Mouse (Mus musculus) lung, postnatal 0 days (tissue): ENCODE data around the gene Dnajc27. TPM values are rescaled to one million over a fixed set of nuclear protein-coding genes. Genes with fewer than 3 reads are reported as not detected.

Source experiments
- ATAC-seq: fragments of 200-750 bp; cut with Nextera tagmentation; 2 replicates; pipeline ENCODE4 v1.8.0; 2017; ENCODE audit warnings: moderate library complexity
- DNase-seq: peaks from one replicate; pipeline ENCODE4 v3.0.0-alpha.2; 2016; ENCODE audit warnings: low spot score
- H3K27ac ChIP-seq: fragments of 300-500 bp; sonication (generic); 2 replicates; pipeline ENCODE4 v1.5.1; 2014; ENCODE audit warnings: antibody characterized with exemption, mild to moderate bottlenecking, low read length, mixed read lengths
- H3K27me3 ChIP-seq: fragments of 300-500 bp; sonication (generic); replicated peaks from 2 replicates; pipeline ENCODE4 v1.6.1; 2014; ENCODE audit warnings: low read length, mixed read lengths; ENCODE audit not compliant: insufficient read depth
- H3K36me3 ChIP-seq: fragments of 300-500 bp; sonication (generic); 2 replicates; pipeline ENCODE4 v1.6.1; 2014; ENCODE audit warnings: low read length, mixed read lengths; ENCODE audit not compliant: insufficient read depth
- H3K4me1 ChIP-seq: fragments of 300-500 bp; sonication (generic); 2 replicates; pipeline ENCODE4 v1.6.1; 2014; ENCODE audit warnings: antibody characterized with exemption, low read depth, low read length, mixed read lengths; ENCODE audit not compliant: insufficient read depth
- H3K4me2 ChIP-seq: fragments of 300-500 bp; sonication (generic); replicated peaks from 2 replicates; pipeline ENCODE4 v1.6.1; 2014; ENCODE audit warnings: low read depth, mild to moderate bottlenecking, low read length, moderate library complexity, mixed read lengths
- H3K4me3 ChIP-seq: fragments of 300-500 bp; sonication (generic); 2 replicates; pipeline ENCODE4 v1.5.1; 2014; ENCODE audit warnings: low read depth, low read length
- H3K9ac ChIP-seq: fragments of 300-500 bp; sonication (generic); replicated peaks from 2 replicates; pipeline ENCODE4 v1.6.1; 2014; ENCODE audit warnings: low read depth, mild to moderate bottlenecking
- H3K9me3 ChIP-seq: fragments of 300-500 bp; sonication (generic); 2 replicates; pipeline ENCODE4 v1.6.1; 2016; ENCODE audit warnings: low read length, mixed read lengths
- CTCF ChIP-seq: IDR thresholded peaks from 2 replicates; pipeline ENCODE4 v1.5.1; 2016; ENCODE audit warnings: antibody characterized with exemption, mild to moderate bottlenecking
- EP300 ChIP-seq: IDR thresholded peaks from 2 replicates; pipeline ENCODE4 v1.6.1; 2016; ENCODE audit warnings: antibody characterized with exemption, mild to moderate bottlenecking, control low read depth
- WGBS: fragments of 180-500 bp; shearing (Covaris S2); extraction: QIAGEN DNeasy Blood & Tissue Kit; methylation state at CpG from one replicate; pipeline ENCODE4 v1.1.7; 2014; 5-methylcytosine and 5-hydroxymethylcytosine counted together
- polyA plus RNA-seq: library from polyadenylated mRNA; unstranded; fragments of >200 nt; fragmentation: Nextera tagmentation; extraction: Ambion mirVana; gene quantifications from 2 replicates; pipeline ENCODE4 v1.2.1, GENCODE M21; 2015

Gene Dnajc27
- polyA plus RNA-seq: 2.2 TPM in 2 replicates

DNA sequence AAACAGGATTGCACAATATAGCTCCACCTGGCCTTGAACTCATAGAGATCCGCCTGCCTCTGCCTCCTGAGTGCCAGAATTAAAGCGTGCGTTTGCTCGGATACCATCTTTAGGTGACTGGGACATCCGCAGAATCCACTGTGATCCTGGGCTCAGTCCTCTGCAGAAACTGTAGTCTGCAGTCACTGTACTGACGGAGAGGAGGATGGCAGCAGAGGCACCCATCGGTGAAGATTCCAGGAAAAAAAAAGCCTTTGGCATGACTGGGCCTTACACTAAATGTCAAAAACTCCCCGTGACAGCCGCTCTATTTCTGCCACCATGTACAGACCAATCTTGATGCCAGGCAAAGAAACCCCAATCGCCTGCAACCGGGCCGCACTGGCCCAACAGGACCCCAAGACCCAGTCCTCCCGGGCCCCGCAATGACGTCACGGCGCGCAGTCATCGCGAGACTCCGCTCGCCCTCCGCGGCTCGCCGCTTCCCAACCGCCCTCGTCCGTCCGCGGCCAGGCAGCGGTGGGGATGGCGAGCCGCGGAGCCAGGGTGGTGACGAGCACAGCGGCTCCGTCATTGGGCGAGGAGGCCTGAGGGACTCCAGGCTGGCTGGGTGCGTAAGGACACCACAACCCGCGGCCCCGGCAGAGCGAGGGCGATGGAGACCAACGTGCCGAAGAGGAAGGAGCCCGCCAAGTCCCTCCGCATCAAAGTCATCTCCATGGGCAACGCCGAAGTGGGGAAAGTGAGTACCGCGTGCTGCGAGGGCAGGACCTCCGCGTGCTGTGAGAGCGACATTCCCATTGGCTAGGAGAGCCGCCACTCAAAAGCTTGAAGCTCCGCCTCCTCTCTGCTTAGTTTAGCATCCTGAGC, at the start of gene Dnajc27:
Gene Dnajc27, plus strand, starts transcription at position 452 of the 870 bp plus-strand sequence.
- Histone ChIP-seq H3K36me3 (no peaks in the 10 kb centered on the region), H3K27me3 (no peaks in the 10 kb centered on the region), H3K4me2 (peak within 1 kb of the TSS; percentile 75), H3K4me3 (peak within 1 kb of the TSS; percentile 42), H3K9me3 (no peaks in the 10 kb centered on the region), H3K9ac (peak within 1 kb of the TSS; percentile 33; the same call in 1 of the 2 replicates), H3K4me1 (0 out of 2 replicates have a peak, but pooled peaks cover 2% of the 10 kb centered on the region), H3K27ac (peak within 1 kb of the TSS; percentile 86)
- DNase-seq (peak; percentile 92), ATAC-seq (peak; percentile 97)
- TF ChIP-seq CTCF: no peak
- TF ChIP-seq EP300: no peak
- WGBS: 6% methylated on average over 48 of the region's 59 CpGs

DNA sequence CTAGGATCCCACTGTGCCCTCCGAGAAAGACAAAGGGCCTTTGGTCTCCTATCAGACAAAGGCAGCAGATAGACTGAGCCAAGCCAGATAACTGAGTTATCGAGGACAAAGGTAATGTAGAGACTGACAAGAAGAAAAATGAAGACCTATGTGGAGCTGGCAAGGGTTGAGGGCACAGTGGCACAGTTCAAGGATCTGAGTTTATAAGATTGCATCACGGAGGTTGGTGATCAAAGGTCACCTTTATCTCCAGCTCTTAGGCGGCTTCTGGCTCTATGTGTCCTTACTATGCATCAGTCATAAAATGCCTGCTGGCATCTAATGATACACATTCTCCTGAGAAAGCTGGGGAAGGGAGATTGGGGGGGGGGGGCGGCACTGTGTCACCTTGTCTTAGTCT, 46.2 kb upstream of the Dnajc27 start:
- 81% methylated on average over 5 of the region's 5 CpGs for WGBS
- no peak overlapping the region for H3K4me3 ChIP-seq
- H3K9ac ChIP-seq: no peak overlapping the region
- no peaks in the 10 kb centered on the region for H3K9me3 ChIP-seq
- DNase-seq (no peak), ATAC-seq (no peak)
- H3K27me3 ChIP-seq: no peaks in the 10 kb centered on the region
- no peaks in the 10 kb centered on the region for H3K36me3 ChIP-seq
- no peak overlapping the region for H3K4me2 ChIP-seq
- H3K27ac ChIP-seq: no peak overlapping the region
- no peak for TF ChIP-seq EP300
- TF ChIP-seq CTCF: no peak
- H3K4me1 ChIP-seq: peaks cover 8% of the 10 kb centered on the region; the same call in 1 of the 2 replicates

DNA sequence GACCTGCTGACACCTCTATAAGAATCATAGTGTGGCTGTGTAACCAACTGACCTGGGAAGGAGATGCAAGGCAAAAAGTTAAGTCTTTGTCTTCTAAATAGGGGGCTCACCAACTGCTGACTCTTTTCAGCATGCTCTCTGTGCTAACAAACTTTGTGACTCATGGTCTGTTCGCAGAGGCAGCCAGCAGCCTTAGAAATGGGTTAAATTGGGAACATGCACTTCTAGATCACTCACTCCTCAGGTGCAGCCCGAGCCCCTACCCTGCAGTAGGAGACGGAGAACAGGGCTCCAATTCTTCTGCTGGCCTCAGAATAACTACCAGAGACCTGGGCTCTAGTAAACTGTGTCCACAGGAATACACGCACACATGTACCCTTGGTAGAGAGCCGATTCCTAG, 44.9 kb upstream of the Dnajc27 start:
- Histone ChIP-seq H3K4me3 (no peak overlapping the region; the same call in 1 of the 2 replicates), H3K9me3 (no peaks in the 10 kb centered on the region), H3K36me3 (no peaks in the 10 kb centered on the region), H3K27me3 (no peaks in the 10 kb centered on the region), H3K9ac (no peak overlapping the region), H3K4me1 (peaks cover 8% of the 10 kb centered on the region; the same call in 1 of the 2 replicates), H3K4me2 (peak overlapping the region; percentile 98; the same call in 1 of the 2 replicates), H3K27ac (no peak overlapping the region)
- DNase-seq (no peak), ATAC-seq (no peak)
- WGBS: 29% methylated on average over 5 of the region's 5 CpGs
- TF ChIP-seq CTCF: no peak
- no peak for TF ChIP-seq EP300

DNA sequence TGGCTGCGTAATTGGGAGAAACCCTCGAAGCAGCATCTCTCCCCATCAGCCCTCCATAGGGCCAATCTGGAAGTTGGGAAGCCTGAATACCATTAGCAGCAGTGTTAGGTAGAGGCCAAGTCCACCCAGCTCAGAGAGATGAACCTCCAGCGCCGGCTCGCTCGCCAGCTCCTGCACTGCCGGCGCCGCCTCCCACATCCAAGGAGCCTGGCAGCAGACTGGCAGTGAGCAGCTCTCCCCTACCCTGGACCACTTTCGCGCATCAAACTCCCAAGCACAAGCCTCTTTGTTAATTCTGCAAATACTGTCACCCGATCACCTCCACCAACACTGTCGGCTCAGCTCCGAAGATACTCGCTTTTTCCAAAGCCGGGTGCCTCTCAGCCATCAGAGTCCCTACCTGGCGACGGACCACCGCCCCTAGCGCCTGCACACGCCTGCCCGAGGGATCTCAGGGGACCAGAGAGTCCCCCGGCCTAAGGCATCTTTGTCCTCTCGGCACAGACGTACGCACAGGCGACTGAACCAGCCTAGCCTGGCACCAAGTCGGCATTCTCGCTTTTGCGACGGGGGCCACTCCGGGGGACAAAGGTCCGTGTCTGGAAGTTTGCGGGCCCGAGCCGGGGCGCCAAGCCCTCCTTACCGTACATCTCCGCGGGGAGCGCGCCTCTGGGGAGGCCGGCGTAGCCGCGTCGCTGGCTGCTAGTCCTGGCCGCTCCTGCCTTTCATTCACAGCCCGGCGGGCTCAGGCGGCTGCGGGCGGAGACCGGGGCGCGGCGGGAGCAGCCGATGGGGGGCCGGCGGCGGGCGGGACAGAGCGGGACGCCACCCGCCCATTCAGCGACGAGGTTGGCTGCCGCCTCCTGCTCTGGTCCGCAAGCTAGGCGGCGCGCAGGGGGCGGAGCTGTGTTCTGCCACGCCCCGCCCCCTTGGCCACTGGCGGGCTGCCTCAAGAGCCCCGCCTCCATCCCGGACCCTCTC, 44.0 kb upstream of the Dnajc27 start, which contains the start of gene Efr3b:
Gene Efr3b, minus strand, starts transcription at position 855 of the 981 bp plus-strand sequence.
- DNase-seq (peak; percentile 91), ATAC-seq (peak; percentile 98)
- H3K27me3 ChIP-seq: no peaks in the 10 kb centered on the region
- WGBS: under 1% methylated on average over 71 of the region's 78 CpGs
- H3K27ac ChIP-seq: no peak within 1 kb of the TSS
- H3K36me3 ChIP-seq: no peaks in the 10 kb centered on the region
- H3K9me3 ChIP-seq: no peaks in the 10 kb centered on the region
- H3K4me2 ChIP-seq: peak within 1 kb of the TSS; percentile 98
- peak within 1 kb of the TSS; percentile 60 for H3K4me3 ChIP-seq
- H3K4me1 ChIP-seq: peaks cover 8% of the 10 kb centered on the region; the same call in 1 of the 2 replicates
- 0 out of 2 replicates have a peak within 1 kb of the TSS, but pooled peaks have one; percentile 23 for H3K9ac ChIP-seq
- TF ChIP-seq EP300 (no peak), CTCF (peak; percentile 36)

DNA sequence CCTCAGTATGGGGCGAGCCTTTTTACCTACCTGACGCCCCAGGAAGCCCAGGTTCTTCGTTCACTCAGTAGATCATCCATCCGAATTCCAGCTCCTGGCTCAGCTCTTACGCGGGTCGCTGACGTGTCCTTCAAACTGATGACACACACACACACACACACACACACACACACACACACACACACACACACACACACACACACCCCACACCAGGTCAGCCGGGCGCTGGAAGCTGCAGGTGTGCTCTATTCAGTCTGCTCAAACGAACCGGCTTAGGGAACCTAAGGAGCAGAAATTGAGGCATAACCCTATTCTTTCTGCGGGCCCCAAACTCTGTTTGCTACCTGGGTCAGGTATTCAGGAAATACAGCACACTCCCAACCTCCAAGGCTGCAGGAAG, 43.3 kb upstream of the Dnajc27 start:
- H3K9ac ChIP-seq: no peak overlapping the region
- no peaks in the 10 kb centered on the region for H3K36me3 ChIP-seq
- DNase-seq (no peak), ATAC-seq (no peak)
- peak overlapping the region; percentile 98 for H3K4me2 ChIP-seq
- peak overlapping the region; percentile 60 for H3K4me3 ChIP-seq
- WGBS: 4% methylated on average over 12 of the region's 13 CpGs
- no peak overlapping the region for H3K27ac ChIP-seq
- TF ChIP-seq EP300 (no peak), CTCF (no peak)
- no peaks in the 10 kb centered on the region for H3K9me3 ChIP-seq
- peaks cover 8% of the 10 kb centered on the region; the same call in 1 of the 2 replicates for H3K4me1 ChIP-seq
- no peaks in the 10 kb centered on the region for H3K27me3 ChIP-seq
